Mouse (Mus musculus) E14TG2a.4 (cell line): Measurements from ENCODE around the gene Cobll1.

Experiments used
- CTCF ChIP-seq: conservative IDR thresholded peaks from 2 replicates; pipeline ENCODE4 v1.5.1; 2014; ENCODE audit warnings: low read length
- POU5F1 ChIP-seq: IDR thresholded peaks from 2 replicates; pipeline ENCODE4 v1.6.1; 2014; ENCODE audit warnings: low read length, borderline replicate concordance

- TF ChIP-seq CTCF, result no peak
- no peak for TF ChIP-seq POU5F1
Observed at GRCm38 (mm10) chr2:65075431-65075830, 163.8 kb downstream of the Cobll1 start.
